Mouse (Mus musculus): ENCODE measurements around the gene Cmip. TPM values are rescaled to one million over a fixed set of nuclear protein-coding genes. Genes with fewer than 3 reads are reported as not detected.

Gene Cmip
- total RNA-seq, 2 experiments from 2014 or later: 330 to 332 TPM

GRCm38 (mm10) chr8:117453974-117454373, 197.1 kb downstream of the Cmip start:
- DNase-seq (ENCODE audit: low spot score in 2 of 2): no peak

GRCm38 (mm10) chr8:117454516-117455116, 197.8 kb downstream of the Cmip start:
- DNase-seq (ENCODE audit: low spot score in 2 of 2): no peak

- no peak for DNase-seq (ENCODE audit: low spot score in 2 of 2)
These were observed 198.8 kb downstream of the Cmip start for GRCm38 (mm10) chr8:117455701-117456100.

- no peak for DNase-seq (ENCODE audit: low spot score in 2 of 2)
These were observed 201.6 kb downstream of the Cmip start for GRCm38 (mm10) chr8:117458440-117458839.

GRCm38 (mm10) chr8:117462701-117463284, 205.9 kb downstream of the Cmip start:
- no peak for DNase-seq (ENCODE audit: low spot score in 2 of 2)

GRCm38 (mm10) chr8:117464525-117464924, 207.7 kb downstream of the Cmip start:
- DNase-seq (ENCODE audit: low spot score in 2 of 2): no peak

GRCm38 (mm10) chr8:117465250-117465649, 208.4 kb downstream of the Cmip start:
- DNase-seq (ENCODE audit: low spot score in 2 of 2): peak; percentile 53 to 86

GRCm38 (mm10) chr8:117467466-117467865, 210.6 kb downstream of the Cmip start:
- no peak for DNase-seq (ENCODE audit: low spot score in 2 of 2)

- DNase-seq (ENCODE audit: low spot score in 2 of 2): no peak
These were observed 212.8 kb downstream of the Cmip start for GRCm38 (mm10) chr8:117469431-117470341.

GRCm38 (mm10) chr8:117470342-117470781, 213.5 kb downstream of the Cmip start:
- DNase-seq (ENCODE audit: low spot score in 2 of 2): peak; percentile 78 to 86

- DNase-seq (ENCODE audit: low spot score in 2 of 2): peak; percentile 68 to 69
These were observed 214.3 kb downstream of the Cmip start for GRCm38 (mm10) chr8:117471174-117471573.

GRCm38 (mm10) chr8:117471655-117472054, 214.8 kb downstream of the Cmip start:
- no peak for DNase-seq (ENCODE audit: low spot score in 2 of 2)

GRCm38 (mm10) chr8:117472332-117472731, 215.5 kb downstream of the Cmip start:
- no peak for DNase-seq (ENCODE audit: low spot score in 2 of 2)

- peak; percentile 86 to 92 for DNase-seq (ENCODE audit: low spot score in 2 of 2)
These were observed 218.1 kb downstream of the Cmip start for GRCm38 (mm10) chr8:117474944-117475343.

GRCm38 (mm10) chr8:117475819-117476218, 219.0 kb downstream of the Cmip start:
- no peak for DNase-seq (ENCODE audit: low spot score in 2 of 2)

GRCm38 (mm10) chr8:117478082-117478481, 221.2 kb downstream of the Cmip start:
- no peak for DNase-seq (ENCODE audit: low spot score in 2 of 2)

- DNase-seq (ENCODE audit: low spot score in 2 of 2): no peak
These were observed 223.1 kb downstream of the Cmip start for GRCm38 (mm10) chr8:117479996-117480395.

GRCm38 (mm10) chr8:117480516-117480915, 223.7 kb downstream of the Cmip start:
- DNase-seq (ENCODE audit: low spot score in 2 of 2): no peak

GRCm38 (mm10) chr8:117481830-117482229, 225.0 kb downstream of the Cmip start:
- no peak for DNase-seq (ENCODE audit: low spot score in 2 of 2)

- no peak for DNase-seq (ENCODE audit: low spot score in 2 of 2)
These were observed 227.9 kb downstream of the Cmip start for GRCm38 (mm10) chr8:117484731-117485130.

GRCm38 (mm10) chr8:117485316-117485715, 228.5 kb downstream of the Cmip start:
- DNase-seq (ENCODE audit: low spot score in 2 of 2): no peak

Measured in layer of hippocampus, postnatal 14 days (tissue).